Mouse (Mus musculus) liver, adult 2 months (tissue): Measurements from ENCODE around the gene Lrrc7.

Experiments used
- CTCF ChIP-seq: fragments of 200-500 bp; IDR thresholded peaks from 2 replicates; pipeline ENCODE4 v1.5.1; 2011; ENCODE audit warnings: low read depth, low read length, control low read depth
- POLR2A ChIP-seq: fragments of 200-500 bp; IDR thresholded peaks from 2 replicates; pipeline ENCODE4 v1.6.1; 2011; ENCODE audit warnings: low read length, control low read depth; ENCODE audit not compliant: insufficient read depth; ENCODE audit errors: extremely low read depth

DNA sequence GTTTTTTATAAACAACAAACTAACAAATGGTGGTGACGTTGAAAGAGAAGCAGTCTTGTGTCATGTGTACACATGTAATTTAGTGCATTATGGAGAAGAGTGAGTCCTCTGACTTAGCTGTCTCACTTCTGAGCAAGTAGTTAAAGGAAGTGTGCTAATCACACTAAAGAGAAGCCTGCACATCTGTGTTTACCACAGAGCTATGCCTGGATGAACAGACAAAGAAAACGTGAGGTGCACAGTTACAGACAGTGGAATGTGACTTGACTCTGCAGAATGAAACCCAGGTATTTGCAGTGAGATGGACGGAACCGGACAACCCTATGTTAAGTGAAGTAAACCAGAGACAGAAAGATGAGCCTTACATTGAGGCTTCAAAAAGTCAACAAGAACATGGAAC, 430.3 kb downstream of the Lrrc7 start:
- TF ChIP-seq POLR2A (no peak), CTCF (no peak)
